Mouse (Mus musculus) lung, adult 2 months (tissue): ENCODE data around the gene Pdgfra. TPM values are rescaled to one million over a fixed set of nuclear protein-coding genes. Genes with fewer than 3 reads are reported as not detected.

Experiments used
- DNase-seq: peaks from one replicate; pipeline ENCODE4 v3.0.0; 2022
- H3K4me1 ChIP-seq: fragments of 200-500 bp; 2 replicates; pipeline ENCODE4 v1.6.1; 2011; ENCODE audit warnings: low read length; ENCODE audit not compliant: control insufficient read depth, insufficient read depth
- H3K4me3 ChIP-seq: fragments of 200-500 bp; replicated peaks from 2 replicates; pipeline ENCODE3; 2011; ENCODE audit warnings: low read depth, mild to moderate bottlenecking, control low read depth, low read length; ENCODE audit errors: extremely low read depth
- CTCF ChIP-seq: fragments of 200-500 bp; IDR thresholded peaks from 2 replicates; pipeline ENCODE4 v1.5.1; 2011; ENCODE audit warnings: mild to moderate bottlenecking, low read length, control low read depth; ENCODE audit not compliant: insufficient read depth
- POLR2A ChIP-seq: fragments of 200-500 bp; IDR thresholded peaks from 2 replicates; pipeline ENCODE4 v1.6.1; 2011; ENCODE audit warnings: low read depth, mild to moderate bottlenecking, control low read depth, low read length, borderline replicate concordance; ENCODE audit errors: extremely low read depth
- WGBS: fragments of 180-500 bp; shearing (Covaris S2); methylation state at CpG from one replicate; pipeline ENCODE4 v1.1.7; 2018; 5-methylcytosine and 5-hydroxymethylcytosine counted together
- polyA plus RNA-seq: library from polyadenylated mRNA; depleted of rRNA; stranded (reverse); fragments of >200 nt; gene quantifications from 2 replicates; pipeline ENCODE4 v1.2.3, GENCODE M21; 2012; rRNA removed

Pdgfra gene
- polyA plus RNA-seq, 1 experiment, result 82.2 TPM

DNA sequence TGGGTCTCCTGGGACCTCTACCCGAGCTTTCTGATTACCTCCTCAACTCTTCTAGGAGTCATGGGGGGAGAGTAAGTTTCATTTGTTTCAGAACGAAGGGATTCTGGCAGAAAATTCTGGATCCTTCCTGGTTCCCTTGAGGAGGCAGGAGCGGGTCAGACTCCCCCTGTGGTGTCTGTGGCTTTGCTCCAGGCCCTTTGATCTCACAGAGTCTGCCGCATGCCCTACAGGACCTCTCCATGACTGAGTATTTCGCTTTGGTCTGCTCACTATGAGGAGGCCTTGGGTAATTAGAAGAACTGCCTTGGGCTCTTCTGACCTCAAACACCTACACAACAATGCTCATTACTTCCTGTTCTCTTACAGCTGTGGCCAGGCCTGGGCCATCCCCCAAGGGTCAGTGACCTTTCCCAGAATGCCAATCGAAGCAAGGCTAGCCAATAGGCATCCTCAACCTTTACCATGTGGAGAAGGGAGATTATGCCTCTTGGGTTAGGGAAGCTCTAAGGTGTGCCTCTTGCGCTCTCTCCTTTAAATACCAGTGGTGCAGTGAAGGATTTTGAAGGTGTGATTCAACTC is 63.7 kb downstream of the Pdgfra start:
- no peak for DNase-seq
- WGBS, result 73% methylated on average over 7 of the region's 7 CpGs
- TF ChIP-seq CTCF (no peak), POLR2A (no peak)

DNA sequence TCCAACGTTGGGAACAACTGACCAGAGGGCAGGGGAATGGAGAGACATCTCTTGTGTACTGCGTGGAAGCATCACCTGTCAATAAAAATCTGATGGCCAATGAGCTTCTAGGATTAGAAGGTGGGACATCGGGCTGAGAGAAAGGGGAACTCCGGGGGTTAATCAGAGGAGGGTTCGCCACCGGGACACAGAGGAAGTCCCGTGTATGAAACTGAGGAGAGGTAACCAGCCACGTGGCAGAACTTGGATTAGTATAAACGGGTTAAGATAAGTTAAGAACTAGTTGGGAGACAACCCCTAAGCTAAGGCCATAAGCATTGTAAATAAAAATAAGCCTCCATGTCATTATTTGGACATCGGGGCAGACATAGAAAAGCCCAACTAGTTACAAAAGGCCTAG is 69.5 kb downstream of the Pdgfra start:
- H3K4me3 ChIP-seq, result no peak overlapping the region

More for the DNA sequence above, 63.7 kb downstream of the Pdgfra start:
- Histone ChIP-seq H3K4me1 (no peaks in the 10 kb centered on the region), H3K4me3 (no peak overlapping the region)

DNA sequence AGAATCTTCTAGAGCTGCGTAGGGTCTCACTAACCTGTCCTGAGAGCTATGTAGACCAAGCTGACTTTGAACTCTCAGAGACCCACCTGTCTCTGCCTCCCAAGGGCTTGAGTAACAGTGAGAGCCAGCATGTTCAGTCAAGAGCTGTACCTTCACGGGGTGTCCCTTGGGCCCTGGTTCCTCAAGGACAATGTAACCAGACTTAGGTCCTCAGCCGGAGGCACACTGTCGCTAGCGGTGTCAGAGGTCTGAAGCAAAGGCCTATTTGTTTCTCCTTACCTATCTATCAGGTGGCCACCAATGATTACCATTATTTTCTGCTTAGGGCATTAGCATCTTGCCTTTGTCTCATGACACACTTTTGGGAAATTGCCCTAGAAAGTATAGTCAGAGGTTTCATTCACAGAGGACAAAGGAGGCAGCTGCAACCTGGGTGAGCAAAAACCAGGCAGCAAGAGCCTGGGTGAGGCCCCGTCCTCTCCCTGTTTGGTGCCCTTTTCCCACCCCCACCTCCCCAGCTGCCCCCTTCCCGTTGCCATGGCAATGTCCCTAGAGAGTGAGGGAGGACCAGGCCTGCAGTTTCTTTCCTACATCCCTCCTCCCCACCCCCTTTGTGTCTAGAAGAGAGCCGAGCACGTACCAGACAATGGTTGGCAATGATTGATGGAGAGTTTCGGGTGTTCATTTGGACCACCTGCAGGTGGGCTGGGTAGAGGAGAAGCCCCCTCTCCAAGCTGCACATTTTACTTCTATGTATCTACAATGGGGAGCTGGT is 70.6 kb downstream of the Pdgfra start:
- TF ChIP-seq POLR2A (no peak), CTCF (no peak)
- Histone ChIP-seq H3K4me1 (no peaks in the 10 kb centered on the region), H3K4me3 (no peak overlapping the region)
- WGBS, result 79% methylated on average over 10 of the region's 10 CpGs
- DNase-seq, result no peak

More for the DNA sequence above, 69.5 kb downstream of the Pdgfra start:
- H3K4me1 ChIP-seq, result no peaks in the 10 kb centered on the region
- no peak for TF ChIP-seq POLR2A
- no peak for TF ChIP-seq CTCF
- 75% methylated on average over 10 of the region's 10 CpGs for WGBS
- no peak for DNase-seq

DNA sequence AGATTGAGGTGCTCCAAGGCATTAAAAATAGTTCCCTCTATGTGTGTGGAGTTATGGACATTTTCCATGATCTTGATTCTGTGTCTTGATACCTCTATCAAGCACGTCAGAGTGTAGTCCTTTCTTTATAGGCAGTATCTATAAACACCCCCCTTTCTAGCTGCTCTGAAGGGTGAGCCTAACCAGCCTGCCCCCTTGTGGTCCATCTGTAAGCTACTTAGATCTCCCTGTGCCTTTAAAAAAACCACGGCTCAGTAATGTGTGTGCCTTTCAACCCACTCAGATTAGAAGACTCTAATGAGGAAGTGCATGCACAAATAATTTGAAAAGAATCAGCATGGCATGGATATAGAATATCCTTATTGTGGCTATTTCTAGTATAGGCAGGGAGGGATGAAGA is 86.3 kb downstream of the Pdgfra start:
- WGBS, result 22% methylated on average over 2 of the region's 2 CpGs
- no peak for TF ChIP-seq POLR2A
- TF ChIP-seq CTCF, result peak; percentile 35
- no peak for DNase-seq
- H3K4me1 ChIP-seq, result no peaks in the 10 kb centered on the region
- H3K4me3 ChIP-seq, result no peak overlapping the region

DNA sequence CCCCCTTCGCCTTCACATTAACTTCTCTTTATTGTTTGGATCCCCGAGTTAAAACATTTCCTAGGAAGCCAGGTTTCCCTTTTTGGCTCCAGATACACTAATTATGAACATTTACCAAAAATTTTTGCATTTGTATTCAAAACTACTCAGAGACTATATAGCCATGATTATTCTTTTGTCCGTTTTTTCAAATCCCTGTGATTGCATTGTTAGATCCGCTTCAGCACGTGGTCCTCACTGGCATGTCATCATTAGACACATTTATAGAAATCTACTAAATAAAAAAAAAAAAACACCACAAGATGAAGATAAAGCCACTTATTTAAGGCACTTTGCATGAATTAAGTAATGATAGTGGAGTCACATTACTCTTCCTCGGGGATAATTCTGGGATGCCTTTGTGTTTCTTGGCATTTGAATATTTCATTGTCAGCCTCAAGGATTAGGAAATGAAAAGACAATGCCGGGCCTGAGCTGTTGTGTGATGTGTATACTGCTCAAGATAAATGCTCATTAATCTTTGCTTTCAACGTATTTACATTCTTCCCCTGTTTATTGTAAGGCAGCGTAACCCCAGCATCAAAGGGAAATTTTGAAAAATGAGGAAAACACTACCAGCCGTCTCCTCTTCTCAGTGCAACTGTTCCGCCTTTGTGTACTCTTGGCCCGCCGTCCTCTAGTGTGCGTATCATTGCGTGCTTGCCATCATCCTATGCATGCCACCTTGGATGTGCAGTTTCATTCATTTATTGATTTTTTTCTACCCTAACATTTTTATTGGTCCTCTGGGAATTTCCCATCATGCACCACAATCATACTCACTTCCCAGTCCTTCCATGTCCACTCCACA is 87.1 kb downstream of the Pdgfra start:
- WGBS, result 46% methylated on average over 15 of the region's 15 CpGs

DNA sequence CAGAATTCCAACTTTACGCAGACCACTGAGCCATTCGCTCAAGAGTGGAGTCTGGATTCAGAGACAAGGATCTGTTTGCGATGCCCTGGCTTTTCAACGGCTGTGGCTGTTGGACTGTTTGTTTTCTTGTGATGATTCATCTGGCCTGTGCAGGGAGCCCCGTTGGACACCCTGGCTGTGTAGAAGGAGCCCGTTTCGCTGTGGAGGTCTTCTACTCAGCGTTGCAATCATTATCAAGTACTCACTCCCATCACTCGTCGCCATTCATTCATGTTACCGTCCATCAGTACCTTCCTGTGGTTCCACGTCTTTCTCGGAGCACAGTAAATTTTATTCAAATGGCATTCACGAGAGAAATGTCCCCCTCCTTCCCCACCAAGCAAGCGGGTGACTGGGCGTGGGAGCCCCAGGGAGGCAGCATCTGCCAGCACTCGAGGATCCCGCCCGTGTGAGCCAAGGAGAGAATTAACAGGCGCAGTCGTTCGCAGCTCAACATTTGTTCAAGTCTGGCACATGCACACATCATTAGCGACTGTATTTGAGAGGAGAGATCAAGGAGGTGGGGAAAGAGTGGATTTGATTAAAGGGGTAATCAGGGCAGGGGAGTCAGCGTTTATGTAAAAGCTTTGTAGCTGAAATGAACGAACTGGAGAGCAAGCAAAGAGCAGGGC is 95.1 kb downstream of the Pdgfra start:
- TF ChIP-seq CTCF, result no peak
- TF ChIP-seq POLR2A, result no peak
- 57% methylated on average over 25 of the region's 25 CpGs for WGBS
- no peak overlapping the region for H3K4me3 ChIP-seq
- no peaks in the 10 kb centered on the region for H3K4me1 ChIP-seq
- DNase-seq, result no peak

More for the DNA sequence above, 87.1 kb downstream of the Pdgfra start:
- Histone ChIP-seq H3K4me1 (no peaks in the 10 kb centered on the region), H3K4me3 (no peak overlapping the region)
- DNase-seq, result no peak
- TF ChIP-seq CTCF (no peak), POLR2A (no peak)

Other genes with a start within 250 kb of the Pdgfra start
- 5.0 and 10.6 TPM in 2 replicates for gene Chic2, start 107.5 kb upstream of the Pdgfra start, polyA plus RNA-seq
- gene Gsx2, start 76.7 kb upstream of the Pdgfra start, polyA plus RNA-seq, result not detected in 2 replicates